Mouse (Mus musculus) heart, embryonic 13.5 days (tissue): ENCODE data around the gene Pnpla1. TPM values are rescaled to one million over a fixed set of nuclear protein-coding genes. Genes with fewer than 3 reads are reported as not detected.

ENCODE experiments used
- ATAC-seq: fragments of 200-750 bp; cut with Nextera tagmentation; 2 replicates; pipeline ENCODE4 v1.8.0; 2017; ENCODE audit warnings: moderate TSS enrichment; ENCODE audit not compliant: insufficient number of reproducible peaks, low FRiP score, low TSS enrichment; ENCODE audit errors: extremely low read depth
- H3K27ac ChIP-seq: fragments of 300-500 bp; sonication (generic); replicated peaks from 2 replicates; pipeline ENCODE4 v1.5.1; 2015; ENCODE audit warnings: moderate library complexity, mild to moderate bottlenecking, inconsistent platforms
- H3K27me3 ChIP-seq: fragments of 300-500 bp; sonication (generic); replicated peaks from 2 replicates; pipeline ENCODE4 v1.6.1; 2015; ENCODE audit warnings: mild to moderate bottlenecking, inconsistent platforms
- H3K36me3 ChIP-seq: fragments of 300-500 bp; sonication (generic); 2 replicates; pipeline ENCODE4 v1.6.1; 2015; ENCODE audit warnings: mild to moderate bottlenecking, inconsistent platforms
- H3K4me1 ChIP-seq: fragments of 300-500 bp; sonication (generic); 2 replicates; pipeline ENCODE4 v1.6.1; 2015; ENCODE audit warnings: inconsistent platforms
- H3K4me2 ChIP-seq: fragments of 300-500 bp; sonication (generic); 2 replicates; pipeline ENCODE4 v1.6.1; 2015; ENCODE audit warnings: inconsistent platforms, mild to moderate bottlenecking, moderate library complexity
- H3K4me3 ChIP-seq: fragments of 300-500 bp; sonication (generic); 2 replicates; pipeline ENCODE4 v1.5.1; 2015; ENCODE audit warnings: moderate library complexity, mild to moderate bottlenecking, inconsistent platforms
- H3K9ac ChIP-seq: fragments of 300-500 bp; sonication (generic); 2 replicates; pipeline ENCODE4 v1.6.1; 2015; ENCODE audit warnings: inconsistent platforms, mild to moderate bottlenecking, moderate library complexity
- H3K9me3 ChIP-seq: fragments of 300-500 bp; sonication (generic); 2 replicates; pipeline ENCODE4 v1.6.1; 2016; ENCODE audit warnings: inconsistent platforms
- WGBS: fragments of 180-500 bp; shearing (Covaris S2); methylation state at CpG from one replicate; pipeline ENCODE4 v1.1.7; 2015; ENCODE audit warnings: mixed read lengths; 5-methylcytosine and 5-hydroxymethylcytosine counted together
- polyA plus RNA-seq: library from polyadenylated mRNA; unstranded; fragments of >200 nt; fragmentation: Nextera tagmentation; extraction: Ambion mirVana; gene quantifications from 2 replicates; pipeline ENCODE4 v1.2.1, GENCODE M21; 2015

The Pnpla1 gene
- polyA plus RNA-seq, 1 experiment from 2014 or later: not detected

- no peak overlapping the region for H3K4me3 ChIP-seq
- ATAC-seq: no peak
Measured at GRCm38 (mm10) chr17:28885231-28885630, 27.0 kb downstream of the Pnpla1 start.

DNA sequence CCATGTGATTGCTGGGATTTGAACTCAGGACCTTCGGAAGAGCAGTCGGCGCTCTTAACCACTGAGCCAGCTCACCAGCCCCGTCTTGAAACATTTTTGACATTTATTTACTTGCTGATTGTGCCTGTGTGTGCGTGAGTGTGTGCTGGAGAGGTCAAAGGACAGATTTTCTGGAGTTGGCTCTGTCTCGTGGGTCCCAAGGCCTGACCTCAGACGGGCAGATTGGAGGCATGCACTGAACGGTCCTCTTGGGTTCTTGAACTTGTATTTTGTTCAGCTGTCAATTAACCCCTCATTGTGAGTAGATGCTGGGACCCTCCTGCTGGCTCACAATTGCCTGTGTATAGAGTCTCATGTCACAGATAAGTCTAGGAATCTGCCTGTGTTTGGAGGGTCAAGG is 28.1 kb downstream of the Pnpla1 start:
- H3K9ac ChIP-seq: no peak overlapping the region
- peaks cover 3% of the 10 kb centered on the region; the same call in 1 of the 2 replicates for H3K4me1 ChIP-seq
- peaks cover 7% of the 10 kb centered on the region; the same call in 1 of the 2 replicates for H3K27me3 ChIP-seq
- ATAC-seq: no peak
- no peak overlapping the region for H3K4me3 ChIP-seq
- 74% methylated on average over 8 of the region's 8 CpGs for WGBS
- no peak overlapping the region for H3K4me2 ChIP-seq
- no peaks in the 10 kb centered on the region for H3K36me3 ChIP-seq
- 0 out of 2 replicates have a peak, but pooled peaks cover 5% of the 10 kb centered on the region for H3K9me3 ChIP-seq
- H3K27ac ChIP-seq: no peak overlapping the region

More at GRCm38 (mm10) chr17:28885231-28885630, 27.0 kb downstream of the Pnpla1 start:
- Histone ChIP-seq H3K36me3 (no peaks in the 10 kb centered on the region), H3K4me2 (no peak overlapping the region), H3K4me1 (peaks cover 4% of the 10 kb centered on the region; the same call in 1 of the 2 replicates), H3K27ac (no peak overlapping the region), H3K27me3 (peaks cover 17% of the 10 kb centered on the region), H3K9me3 (0 out of 2 replicates have a peak, but pooled peaks cover 5% of the 10 kb centered on the region), H3K9ac (no peak overlapping the region)
- 78% methylated on average over 8 of the region's 8 CpGs for WGBS

DNA sequence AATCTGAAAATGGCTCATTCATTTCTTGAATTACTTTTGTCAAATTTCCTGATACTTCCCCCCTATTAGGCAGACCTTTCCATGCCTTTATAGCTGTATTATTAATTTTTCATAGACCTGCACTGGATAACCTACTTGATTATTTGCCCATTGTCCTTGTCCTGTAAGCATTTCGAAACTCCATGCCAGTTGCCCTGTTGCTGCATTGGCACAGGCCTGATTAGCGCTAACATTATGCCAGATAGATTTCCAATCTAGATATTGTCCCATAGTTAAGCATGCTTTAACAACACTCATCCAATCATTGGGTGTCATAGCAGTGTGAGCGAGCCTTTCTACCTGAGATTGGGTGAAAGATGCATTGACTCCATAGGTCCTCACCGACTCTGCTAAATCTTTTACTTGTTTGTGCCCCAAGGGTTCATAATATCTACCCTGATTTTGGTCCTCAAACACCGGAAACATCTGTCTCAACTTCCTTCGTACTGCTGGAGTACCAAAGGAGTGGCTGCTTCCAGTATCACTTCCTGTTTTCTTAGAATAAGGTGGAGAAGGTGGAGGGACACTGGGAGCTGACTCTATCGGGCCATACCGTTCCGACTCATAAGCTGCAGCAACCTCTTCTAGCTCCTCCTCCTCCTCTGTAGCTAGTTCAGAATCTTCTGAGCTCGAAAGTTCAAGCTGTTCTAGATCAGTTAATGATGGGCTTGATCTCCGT is 36.0 kb downstream of the Pnpla1 start:
- ATAC-seq: no peak
- 77% methylated on average over 11 of the region's 11 CpGs for WGBS

DNA sequence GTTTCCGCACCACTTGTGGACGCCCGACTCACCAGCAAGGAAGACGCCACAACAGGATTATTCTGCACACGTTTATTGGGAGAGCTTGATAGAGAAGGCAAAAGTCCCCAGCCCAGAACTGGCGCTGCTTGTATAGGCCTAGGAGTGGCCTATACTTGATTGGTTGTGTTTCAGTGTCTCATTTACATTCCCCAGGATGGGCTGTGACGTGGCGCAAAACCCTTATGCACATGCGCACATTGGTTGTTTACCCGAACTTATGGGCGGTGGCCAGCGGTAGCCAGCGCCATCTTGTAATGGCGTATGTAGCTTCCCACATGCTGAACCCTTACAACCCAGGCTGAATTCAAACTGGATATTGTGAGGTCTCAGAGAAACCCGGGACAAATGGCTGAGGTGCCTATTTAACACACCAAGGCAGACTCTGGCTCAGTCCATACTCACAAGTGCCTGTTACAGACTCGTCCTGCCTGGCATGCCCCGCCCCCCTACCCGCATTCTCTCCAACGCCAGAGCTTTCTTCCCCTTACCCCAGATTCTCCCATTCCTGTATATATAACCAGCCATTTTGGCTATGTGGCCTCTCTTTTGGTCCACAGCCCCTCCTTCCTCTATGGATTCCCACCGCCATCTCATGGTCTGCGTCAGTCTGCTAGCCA is 37.1 kb downstream of the Pnpla1 start:
- Histone ChIP-seq H3K27me3 (no peaks in the 10 kb centered on the region), H3K4me3 (no peak overlapping the region), H3K36me3 (no peaks in the 10 kb centered on the region), H3K9me3 (no peaks in the 10 kb centered on the region; the same call in 1 of the 2 replicates), H3K9ac (no peak overlapping the region), H3K27ac (no peak overlapping the region), H3K4me1 (no peaks in the 10 kb centered on the region), H3K4me2 (no peak overlapping the region)
- 90% methylated on average over 21 of the region's 21 CpGs for WGBS
- no peak for ATAC-seq

More for the DNA sequence above, 36.0 kb downstream of the Pnpla1 start:
- H3K27me3 ChIP-seq: no peaks in the 10 kb centered on the region
- no peak overlapping the region for H3K4me3 ChIP-seq
- no peaks in the 10 kb centered on the region for H3K4me1 ChIP-seq
- no peak overlapping the region for H3K27ac ChIP-seq
- no peak overlapping the region for H3K4me2 ChIP-seq
- H3K9ac ChIP-seq: no peak overlapping the region
- H3K36me3 ChIP-seq: no peaks in the 10 kb centered on the region
- no peaks in the 10 kb centered on the region; the same call in 1 of the 2 replicates for H3K9me3 ChIP-seq

DNA sequence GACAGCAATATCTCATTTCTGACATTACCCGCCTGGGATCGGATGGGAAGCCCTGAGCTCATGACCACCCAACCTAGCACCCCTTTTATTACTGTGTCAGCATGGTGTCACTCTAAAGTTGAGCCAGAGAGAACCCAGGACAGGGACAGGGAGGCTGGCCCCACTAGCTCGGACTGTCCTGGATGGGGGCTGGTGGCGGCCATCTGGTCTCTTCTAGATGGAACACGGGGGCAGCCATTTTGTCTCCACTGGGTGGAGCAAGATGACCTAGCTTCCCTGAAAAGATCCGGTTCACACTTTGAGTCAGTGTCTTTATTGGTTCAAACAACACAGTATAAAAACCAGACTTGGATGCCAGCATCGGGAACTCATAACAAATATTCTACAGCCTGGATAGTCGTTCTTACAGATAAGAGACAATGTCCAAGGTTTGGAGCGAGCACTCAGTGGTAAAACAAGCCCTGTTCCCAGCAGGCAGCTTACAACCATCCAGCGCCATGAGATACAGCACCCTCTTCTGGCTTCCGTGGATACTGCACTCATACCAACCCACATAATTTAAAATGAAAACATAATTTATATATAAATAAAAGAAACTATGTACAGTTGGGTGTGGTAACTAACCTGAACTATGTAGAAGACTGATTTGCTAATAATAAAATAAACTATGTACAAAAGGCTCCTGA is 38.0 kb downstream of the Pnpla1 start:
- H3K36me3 ChIP-seq: no peaks in the 10 kb centered on the region
- no peak overlapping the region for H3K4me3 ChIP-seq
- H3K4me2 ChIP-seq: no peak overlapping the region
- no peaks in the 10 kb centered on the region; the same call in 1 of the 2 replicates for H3K9me3 ChIP-seq
- H3K27ac ChIP-seq: no peak overlapping the region
- no peak for ATAC-seq
- no peaks in the 10 kb centered on the region for H3K27me3 ChIP-seq
- 87% methylated on average over 11 of the region's 11 CpGs for WGBS
- no peaks in the 10 kb centered on the region for H3K4me1 ChIP-seq
- no peak overlapping the region for H3K9ac ChIP-seq

DNA sequence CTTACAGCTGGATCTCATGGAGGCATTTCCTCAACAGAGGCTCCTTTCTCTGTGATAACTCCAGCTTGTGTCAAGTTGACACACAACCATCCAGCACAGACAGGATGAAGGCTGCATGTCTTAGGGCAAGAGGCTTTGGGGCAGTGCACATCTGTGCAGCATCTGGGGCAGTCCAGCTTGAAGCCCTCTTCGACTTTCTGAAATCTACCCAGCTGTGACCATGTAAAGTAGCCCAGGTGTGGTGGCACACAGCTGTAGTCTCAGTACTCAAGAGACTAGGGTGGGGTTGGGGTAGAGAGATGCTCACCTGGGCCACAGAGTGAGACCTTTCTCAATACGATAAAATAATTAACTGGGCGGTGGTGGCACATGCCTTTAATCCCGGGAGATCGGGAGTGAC is 39.6 kb downstream of the Pnpla1 start:
- no peak overlapping the region for H3K4me3 ChIP-seq
- H3K27me3 ChIP-seq: no peaks in the 10 kb centered on the region
- H3K4me2 ChIP-seq: no peak overlapping the region
- no peak for ATAC-seq
- no peak overlapping the region for H3K9ac ChIP-seq
- no peaks in the 10 kb centered on the region for H3K4me1 ChIP-seq
- H3K9me3 ChIP-seq: no peaks in the 10 kb centered on the region; the same call in 1 of the 2 replicates
- WGBS: 81% methylated on average over 5 of the region's 5 CpGs
- no peak overlapping the region for H3K27ac ChIP-seq
- H3K36me3 ChIP-seq: no peaks in the 10 kb centered on the region

DNA sequence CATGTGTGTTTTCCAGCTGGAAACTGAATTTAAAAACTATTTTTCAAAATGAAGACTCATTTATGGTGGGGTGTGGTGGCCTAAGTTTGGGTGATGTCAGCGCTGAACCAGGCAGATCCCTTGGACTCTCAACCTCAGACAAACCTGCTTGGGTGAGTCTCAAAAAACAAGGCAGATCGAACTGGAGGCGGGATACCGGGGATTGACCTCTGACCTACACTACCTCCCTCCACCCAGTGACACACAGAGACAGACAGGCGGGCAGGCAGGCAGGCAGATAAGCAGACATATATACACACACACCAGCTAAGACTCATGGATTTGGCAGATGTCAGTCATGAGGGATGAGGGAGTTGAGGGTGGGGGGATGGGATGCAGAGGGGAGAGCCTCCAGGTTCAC is 40.0 kb downstream of the Pnpla1 start:
- Histone ChIP-seq H3K9me3 (no peaks in the 10 kb centered on the region; the same call in 1 of the 2 replicates), H3K4me2 (no peak overlapping the region), H3K9ac (no peak overlapping the region), H3K27ac (no peak overlapping the region), H3K27me3 (no peaks in the 10 kb centered on the region), H3K4me1 (no peaks in the 10 kb centered on the region), H3K4me3 (no peak overlapping the region), H3K36me3 (no peaks in the 10 kb centered on the region)
- WGBS: 57% methylated on average over 5 of the region's 5 CpGs
- ATAC-seq: no peak

DNA sequence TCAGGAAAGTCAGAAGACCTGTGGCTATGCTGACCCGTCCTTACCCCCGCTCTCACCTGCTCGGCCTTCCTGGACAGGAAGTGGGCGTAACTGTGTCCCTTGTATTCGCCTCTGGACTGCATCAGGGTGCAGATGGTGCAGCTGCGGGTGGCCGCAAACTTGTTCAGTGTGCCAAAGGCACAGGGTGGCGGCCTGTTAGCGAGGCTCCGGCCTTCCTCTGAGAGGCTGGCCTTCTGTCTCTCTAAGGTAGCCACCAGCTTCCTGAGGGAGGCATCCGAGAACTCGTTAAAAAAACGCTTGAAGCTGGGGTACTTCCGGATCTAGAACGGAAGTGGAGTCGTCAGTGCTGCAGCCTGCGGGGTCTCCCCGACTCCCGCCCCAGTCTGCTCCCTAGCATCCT is 41.2 kb downstream of the Pnpla1 start:
- Histone ChIP-seq H3K4me1 (0 out of 2 replicates have a peak, but pooled peaks cover 1% of the 10 kb centered on the region), H3K4me2 (no peak overlapping the region)
- 66% methylated on average over 19 of the region's 19 CpGs for WGBS

DNA sequence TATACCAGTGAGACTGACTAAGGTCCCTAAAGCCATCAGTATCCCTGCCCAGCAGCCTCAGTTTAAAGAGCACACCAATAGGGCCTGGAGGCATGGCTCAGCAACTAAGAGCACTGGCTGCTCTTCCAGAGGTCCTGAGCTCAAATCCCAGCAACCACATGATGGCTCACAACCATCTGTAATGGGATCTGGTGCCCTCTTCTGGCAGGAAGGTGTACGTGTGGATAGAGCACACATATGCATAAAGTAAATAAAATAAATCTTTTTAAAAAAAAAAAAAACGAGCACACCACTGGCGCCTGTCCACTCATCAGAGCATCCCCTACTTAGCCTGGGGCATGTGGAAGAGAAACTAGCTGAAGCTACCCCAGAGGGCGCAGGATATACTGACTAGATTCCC is 43.3 kb downstream of the Pnpla1 start:
- no peak for ATAC-seq
- no peaks in the 10 kb centered on the region for H3K9me3 ChIP-seq
- no peak overlapping the region for H3K4me3 ChIP-seq
- 61% methylated on average over 4 of the region's 4 CpGs for WGBS
- H3K9ac ChIP-seq: no peak overlapping the region
- no peak overlapping the region for H3K27ac ChIP-seq
- H3K4me2 ChIP-seq: no peak overlapping the region
- H3K27me3 ChIP-seq: no peaks in the 10 kb centered on the region; the same call in 1 of the 2 replicates
- no peaks in the 10 kb centered on the region for H3K36me3 ChIP-seq
- H3K4me1 ChIP-seq: 0 out of 2 replicates have a peak, but pooled peaks cover 3% of the 10 kb centered on the region

More for the DNA sequence above, 41.2 kb downstream of the Pnpla1 start:
- no peak overlapping the region for H3K27ac ChIP-seq
- no peaks in the 10 kb centered on the region for H3K27me3 ChIP-seq
- no peak overlapping the region for H3K9ac ChIP-seq
- no peaks in the 10 kb centered on the region for H3K36me3 ChIP-seq
- no peaks in the 10 kb centered on the region; the same call in 1 of the 2 replicates for H3K9me3 ChIP-seq
- no peak for ATAC-seq
- no peak overlapping the region for H3K4me3 ChIP-seq

DNA sequence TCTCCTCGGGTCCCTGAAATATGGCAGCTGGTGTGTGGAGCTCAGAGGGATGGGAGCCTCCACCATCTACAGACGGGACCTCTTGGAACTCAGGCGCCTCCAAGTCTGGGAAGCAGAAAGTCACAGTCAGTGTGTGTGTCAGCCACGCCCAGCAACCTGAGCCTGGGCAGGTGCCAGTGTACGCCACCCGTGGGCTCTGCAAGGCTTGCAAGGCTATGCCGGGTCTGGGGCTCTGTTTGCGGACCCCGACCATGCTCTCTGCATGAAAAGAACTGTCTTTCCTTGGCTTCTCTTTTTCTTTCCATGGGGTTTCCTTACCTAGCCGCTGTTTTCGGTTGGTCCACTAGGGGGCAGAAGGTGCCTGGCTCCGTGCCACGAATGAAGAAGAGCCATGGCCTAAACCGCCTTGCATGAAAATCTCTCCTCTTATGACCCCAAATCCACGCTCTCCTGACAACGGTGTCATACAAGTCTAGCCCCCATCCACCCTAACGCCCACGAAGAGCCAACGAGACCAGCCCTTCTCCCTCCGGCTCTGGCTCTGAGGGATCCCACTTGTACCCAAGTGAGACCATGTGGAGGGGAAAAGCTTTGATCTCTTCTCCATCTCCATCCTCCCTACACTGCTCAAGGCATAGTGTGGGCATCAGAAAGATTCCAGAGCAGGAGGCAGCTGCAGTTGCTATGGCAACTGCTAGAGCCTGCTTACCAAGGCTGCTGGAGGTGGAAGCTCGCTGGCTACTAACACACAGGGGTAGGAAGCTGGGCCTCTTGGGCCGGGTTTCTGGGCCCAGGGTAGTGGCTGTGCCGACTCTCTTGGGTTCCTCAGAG is 46.5 kb downstream of the Pnpla1 start:
- H3K27me3 ChIP-seq: peaks cover 13% of the 10 kb centered on the region
- H3K27ac ChIP-seq: no peak overlapping the region
- no peaks in the 10 kb centered on the region for H3K9me3 ChIP-seq
- peaks cover 11% of the 10 kb centered on the region for H3K4me1 ChIP-seq
- H3K9ac ChIP-seq: no peak overlapping the region
- no peak for ATAC-seq
- no peaks in the 10 kb centered on the region for H3K36me3 ChIP-seq
- H3K4me3 ChIP-seq: no peak overlapping the region
- WGBS: 28% methylated on average over 23 of the region's 23 CpGs
- no peak overlapping the region for H3K4me2 ChIP-seq
